Comparison of ENCODE assay signal across 12 mouse cellular contexts in genomic region chr9:28783834-28784233, GRCm38 (mm10).
"Had no signal": no experiment of that assay in that cellular context is flagged by ENCODE, and none has a peak within 500 bp of the region (broad histone marks: within the 10 kb centered on the region; RNA-seq: fewer than 3 reads in every experiment).

No protein-coding gene starts in this region.

- H3K36me3 ChIP-seq: midbrain, embryonic 13.5 days; midbrain, embryonic 15.5 days; neural tube, embryonic 12.5 days; stomach, embryonic 15.5 days had no signal

- ATAC-seq: midbrain, embryonic 13.5 days; midbrain, embryonic 15.5 days had no signal

- H3K4me3 ChIP-seq: midbrain, embryonic 13.5 days; midbrain, embryonic 15.5 days; neural tube, embryonic 12.5 days; stomach, embryonic 15.5 days had no signal

- DNase-seq: lung, adult 18-20 months; lung, postnatal 10 days; lung, postnatal 4 days; right cerebral cortex, postnatal 14 days; thymus, adult 18-20 months; thymus, postnatal 14 days; thymus, postnatal 36 days had no signal

- H3K4me2 ChIP-seq: midbrain, embryonic 11.5 days; midbrain, embryonic 13.5 days; midbrain, embryonic 15.5 days; neural tube, embryonic 12.5 days; stomach, embryonic 15.5 days had no signal

- H3K9ac ChIP-seq: midbrain, embryonic 13.5 days; midbrain, embryonic 15.5 days; neural tube, embryonic 12.5 days; stomach, embryonic 15.5 days had no signal

- H3K27me3 ChIP-seq: midbrain, embryonic 13.5 days; midbrain, embryonic 15.5 days; neural tube, embryonic 12.5 days; stomach, embryonic 15.5 days had no signal

- H3K27ac ChIP-seq: midbrain, embryonic 13.5 days; midbrain, embryonic 15.5 days; neural tube, embryonic 12.5 days; stomach, embryonic 15.5 days had no signal

- H3K4me1 ChIP-seq: neural tube, embryonic 12.5 days; stomach, embryonic 15.5 days had no signal

- H3K9me3 ChIP-seq: midbrain, embryonic 13.5 days; midbrain, embryonic 15.5 days; neural tube, embryonic 12.5 days; stomach, embryonic 15.5 days had no signal
